Mouse (Mus musculus): ENCODE measurements at regions not wholly inside any gene's neighbourhood (a gene's known extent, or its start where the extent isn't known, plus 50 kb on each side); places are given as distances from the start of the nearest gene placed in this dataset.

- Histone ChIP-seq H3K36me3 (no peaks in the 10 kb centered on the region), H3K9ac (no peak overlapping the region), H3K4me2 (replicated peaks) (no peak overlapping the region), H3K4me1 (peaks cover 7% of the 10 kb centered on the region; the same call in 1 of the 2 replicates), H3K4me3 (no peak overlapping the region), H3K27me3 (no peaks in the 10 kb centered on the region), H3K27ac (0 out of 2 replicates have a peak overlapping the region, but pooled peaks have one; percentile 60), H3K9me3 (no peaks in the 10 kb centered on the region)
- ATAC-seq (ENCODE audit: insufficient number of reproducible peaks, insufficient read depth, low FRiP score, low TSS enrichment): peak; percentile 38; the same call in 1 of the 2 replicates
- WGBS: 60% methylated on average over 9 of the region's 9 CpGs
Observed at GRCm38 (mm10) chr5:74121861-74122630, 53.8 kb upstream of the Usp46 start.

- H3K36me3 ChIP-seq: no peaks in the 10 kb centered on the region
- peak; percentile 76; the same call in 1 of the 2 replicates for ATAC-seq (ENCODE audit: insufficient number of reproducible peaks, insufficient read depth, low FRiP score, low TSS enrichment)
- H3K9me3 ChIP-seq: no peaks in the 10 kb centered on the region
- no peak overlapping the region for H3K9ac ChIP-seq
- peak overlapping the region; percentile 34 for H3K4me2 ChIP-seq (replicated peaks)
- no peaks in the 10 kb centered on the region for H3K27me3 ChIP-seq
- WGBS: 67% methylated on average over 32 of the region's 32 CpGs
- H3K27ac ChIP-seq: no peak overlapping the region
- H3K4me1 ChIP-seq: peaks cover 7% of the 10 kb centered on the region; the same call in 1 of the 2 replicates
- H3K4me3 ChIP-seq: peak overlapping the region; percentile 24
Observed at GRCm38 (mm10) chr5:74126015-74126896, 58.0 kb upstream of the Usp46 start.

- 89% methylated on average over 6 of the region's 6 CpGs for WGBS
- Histone ChIP-seq H3K36me3 (no peaks in the 10 kb centered on the region), H3K4me3 (no peak overlapping the region)
Observed at GRCm38 (mm10) chr5:74127518-74127917, 59.3 kb upstream of the Usp46 start.

DNA sequence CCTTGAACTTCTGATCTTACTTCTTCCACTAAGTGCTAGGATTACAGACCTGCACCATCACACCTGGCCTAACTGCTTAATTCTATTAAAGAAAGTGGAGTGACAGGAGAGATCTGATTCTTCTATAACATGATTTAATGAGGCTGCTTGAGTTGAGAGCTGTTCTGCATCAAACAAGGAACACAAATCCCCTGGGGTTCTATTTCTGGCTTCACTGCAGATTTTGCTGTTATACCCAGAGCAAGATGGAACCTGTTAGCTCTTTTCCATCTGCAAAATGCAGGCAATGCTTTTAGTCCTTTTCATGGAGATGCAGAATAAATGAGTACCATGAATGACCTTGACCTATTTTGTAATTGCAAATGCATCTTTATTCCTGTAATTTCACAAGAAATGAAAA lies 61.4 kb upstream of the Usp46 start:
- Histone ChIP-seq H3K4me2 (replicated peaks) (no peak overlapping the region), H3K27ac (no peak overlapping the region), H3K36me3 (no peaks in the 10 kb centered on the region), H3K4me3 (no peak overlapping the region), H3K27me3 (no peaks in the 10 kb centered on the region), H3K4me1 (no peaks in the 10 kb centered on the region), H3K9ac (no peak overlapping the region), H3K9me3 (no peaks in the 10 kb centered on the region)
- no peak for ATAC-seq (ENCODE audit: insufficient number of reproducible peaks, insufficient read depth, low FRiP score, low TSS enrichment)

More at GRCm38 (mm10) chr5:74127518-74127917, 59.3 kb upstream of the Usp46 start:
- Histone ChIP-seq H3K9ac (no peak overlapping the region), H3K27me3 (no peaks in the 10 kb centered on the region), H3K9me3 (no peaks in the 10 kb centered on the region), H3K4me1 (no peaks in the 10 kb centered on the region), H3K4me2 (replicated peaks) (no peak overlapping the region), H3K27ac (no peak overlapping the region)
- ATAC-seq (ENCODE audit: insufficient number of reproducible peaks, insufficient read depth, low FRiP score, low TSS enrichment): no peak

DNA sequence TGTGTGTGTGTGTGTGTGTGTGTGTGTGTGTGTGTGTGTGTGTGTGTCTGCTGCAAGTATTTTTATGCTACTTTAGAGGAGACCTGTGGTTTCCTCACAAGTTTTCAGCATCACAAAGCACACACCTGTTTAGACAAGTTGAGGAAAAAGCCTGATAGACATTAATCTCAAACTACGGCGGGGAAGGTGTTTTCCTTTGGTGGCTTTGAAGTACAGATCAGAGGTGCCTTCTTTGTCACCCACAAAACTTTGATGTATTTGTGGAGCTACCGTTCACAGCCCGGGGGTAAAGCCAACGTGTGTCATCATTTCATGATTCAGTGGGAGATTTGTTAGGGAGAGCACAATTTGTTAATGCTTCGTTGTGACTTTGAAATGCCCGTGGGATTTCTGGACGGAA lies 62.4 kb upstream of the Rasl11b start:
- H3K27me3 ChIP-seq: no peaks in the 10 kb centered on the region
- 0 out of 2 replicates have a peak, but pooled peaks cover 3% of the 10 kb centered on the region for H3K4me1 ChIP-seq
- H3K27ac ChIP-seq: no peak overlapping the region
- H3K9me3 ChIP-seq: no peaks in the 10 kb centered on the region
- no peak overlapping the region for H3K9ac ChIP-seq
- WGBS: 53% methylated on average over 8 of the region's 8 CpGs
- no peaks in the 10 kb centered on the region for H3K36me3 ChIP-seq
- H3K4me2 ChIP-seq (replicated peaks): no peak overlapping the region
- no peak overlapping the region for H3K4me3 ChIP-seq
- ATAC-seq (ENCODE audit: insufficient number of reproducible peaks, insufficient read depth, low FRiP score, low TSS enrichment): no peak

DNA sequence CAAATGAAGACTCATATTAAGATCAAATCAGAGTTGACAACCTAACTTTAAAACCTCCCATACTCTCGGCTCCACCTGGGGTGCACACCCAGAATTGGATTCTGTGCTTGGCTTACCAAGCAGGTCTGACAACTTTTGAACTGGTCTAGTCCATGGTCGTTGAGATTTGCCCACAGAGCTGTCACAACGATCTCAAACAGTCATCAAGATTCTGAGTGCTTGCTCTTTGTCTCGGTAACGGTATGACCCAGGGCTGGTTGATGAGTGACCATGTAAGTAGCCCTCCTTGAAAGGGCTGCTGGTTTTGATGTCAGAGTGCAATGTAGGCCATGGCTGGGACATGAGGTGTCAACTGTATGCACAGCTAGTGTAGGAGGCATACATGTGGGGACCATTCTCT lies 58.7 kb upstream of the Rasl11b start:
- Histone ChIP-seq H3K9me3 (no peaks in the 10 kb centered on the region), H3K4me3 (no peak overlapping the region), H3K27ac (no peak overlapping the region), H3K9ac (no peak overlapping the region), H3K36me3 (no peaks in the 10 kb centered on the region), H3K4me1 (0 out of 2 replicates have a peak, but pooled peaks cover 3% of the 10 kb centered on the region), H3K27me3 (no peaks in the 10 kb centered on the region), H3K4me2 (replicated peaks) (no peak overlapping the region)
- WGBS: 67% methylated on average over 5 of the region's 5 CpGs
- ATAC-seq (ENCODE audit: insufficient number of reproducible peaks, insufficient read depth, low FRiP score, low TSS enrichment): no peak

- WGBS: 30% methylated on average over 5 of the region's 5 CpGs
Observed at GRCm38 (mm10) chr5:74136868-74137439, 58.1 kb upstream of the Rasl11b start.

DNA sequence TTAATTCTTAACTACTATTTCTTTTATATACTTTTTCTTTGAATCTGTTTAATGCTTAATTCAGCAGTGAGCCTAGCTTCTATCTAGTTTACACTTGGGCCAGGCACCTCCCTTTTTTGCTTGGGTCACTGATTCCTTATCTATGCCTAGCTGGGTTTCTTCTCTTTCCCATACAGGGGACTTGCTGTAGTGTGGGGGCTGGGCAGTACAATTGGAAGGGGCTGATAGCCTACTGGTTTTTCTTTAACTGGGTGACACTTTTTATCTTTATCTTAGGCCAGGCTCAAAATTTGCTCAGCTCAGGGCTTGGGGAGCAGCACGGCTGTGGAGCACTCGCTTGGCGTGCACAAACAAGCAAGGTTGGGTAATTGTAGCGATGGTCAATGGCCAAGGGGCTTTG lies 51.1 kb upstream of the Rasl11b start:
- Histone ChIP-seq H3K4me2 (replicated peaks) (no peak overlapping the region), H3K27me3 (no peaks in the 10 kb centered on the region)

More at GRCm38 (mm10) chr5:74136868-74137439, 58.1 kb upstream of the Rasl11b start:
- H3K27ac ChIP-seq: no peak overlapping the region
- no peak for ATAC-seq (ENCODE audit: insufficient number of reproducible peaks, insufficient read depth, low FRiP score, low TSS enrichment)
- H3K27me3 ChIP-seq: no peaks in the 10 kb centered on the region
- H3K4me3 ChIP-seq: no peak overlapping the region
- no peak overlapping the region for H3K9ac ChIP-seq
- no peaks in the 10 kb centered on the region for H3K9me3 ChIP-seq
- H3K36me3 ChIP-seq: no peaks in the 10 kb centered on the region
- H3K4me1 ChIP-seq: 0 out of 2 replicates have a peak, but pooled peaks cover 3% of the 10 kb centered on the region
- no peak overlapping the region for H3K4me2 ChIP-seq (replicated peaks)

DNA sequence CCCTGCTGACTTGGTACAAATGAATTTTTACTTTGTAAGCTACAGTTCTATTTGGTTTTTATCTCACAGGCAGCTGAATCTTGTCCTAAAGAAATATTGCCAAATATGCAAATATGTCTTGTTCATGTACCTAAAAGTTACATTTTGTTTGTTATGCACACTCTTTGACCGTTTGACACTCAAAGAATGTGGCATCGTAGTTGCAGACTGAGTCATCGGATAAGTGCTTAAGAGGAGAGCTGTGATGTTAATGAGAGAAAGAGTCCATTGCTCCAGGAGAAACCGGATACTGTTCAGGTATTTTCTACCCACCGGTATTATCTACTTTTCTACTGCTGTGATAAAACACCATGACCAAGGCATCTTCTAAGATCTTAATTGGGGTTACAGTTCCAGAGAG lies 50.3 kb upstream of the Rasl11b start:
- WGBS: 76% methylated on average over 5 of the region's 5 CpGs
- Histone ChIP-seq H3K4me3 (no peak overlapping the region), H3K27ac (no peak overlapping the region), H3K9me3 (no peaks in the 10 kb centered on the region), H3K4me1 (no peaks in the 10 kb centered on the region), H3K27me3 (no peaks in the 10 kb centered on the region), H3K36me3 (no peaks in the 10 kb centered on the region), H3K4me2 (replicated peaks) (no peak overlapping the region), H3K9ac (no peak overlapping the region)
- ATAC-seq (ENCODE audit: insufficient number of reproducible peaks, insufficient read depth, low FRiP score, low TSS enrichment): no peak

More for the DNA sequence above, 51.1 kb upstream of the Rasl11b start:
- Histone ChIP-seq H3K36me3 (no peaks in the 10 kb centered on the region), H3K27ac (no peak overlapping the region), H3K9ac (no peak overlapping the region), H3K9me3 (no peaks in the 10 kb centered on the region), H3K4me1 (no peaks in the 10 kb centered on the region), H3K4me3 (no peak overlapping the region)
- 93% methylated on average over 4 of the region's 4 CpGs for WGBS
- no peak for ATAC-seq (ENCODE audit: insufficient number of reproducible peaks, insufficient read depth, low FRiP score, low TSS enrichment)
